Mouse (Mus musculus) cerebellum, postnatal 10 days (tissue): ENCODE measurements at regions not wholly inside any gene's neighbourhood (a gene's known extent, or its start where the extent isn't known, plus 50 kb on each side); places are given as distances from the start of the nearest gene placed in this dataset.
A peak's percentile ranks its signal among the peaks of the same experiment; 100 is the strongest.

Source experiments
- DNase-seq, 2 experiments: peaks; one replicate each; pipeline ENCODE4 v3.0.0; 2021; ENCODE audit warnings: mixed read lengths in 2 of 2

DNA sequence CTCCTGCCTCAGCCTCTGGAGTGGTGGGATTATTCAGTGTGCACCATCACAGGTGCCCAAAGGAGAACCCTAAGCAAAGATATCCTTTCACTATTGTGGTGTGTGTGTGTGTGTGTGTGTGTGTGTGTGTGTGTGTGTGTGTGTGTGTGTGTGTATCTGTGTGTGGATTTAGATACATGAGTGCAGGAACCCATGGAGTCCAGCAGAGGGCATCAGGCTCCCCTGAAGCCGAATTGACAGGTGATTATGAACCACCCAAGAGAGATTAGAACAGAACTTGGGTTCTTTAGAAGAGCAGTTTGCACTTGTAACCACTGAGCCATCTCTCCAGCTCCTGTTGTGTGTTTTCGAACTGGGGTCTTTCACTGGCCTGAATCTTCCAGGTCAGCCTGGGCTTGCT lies 310.1 kb upstream of the Tbx3 start:
- no peak for DNase-seq

DNA sequence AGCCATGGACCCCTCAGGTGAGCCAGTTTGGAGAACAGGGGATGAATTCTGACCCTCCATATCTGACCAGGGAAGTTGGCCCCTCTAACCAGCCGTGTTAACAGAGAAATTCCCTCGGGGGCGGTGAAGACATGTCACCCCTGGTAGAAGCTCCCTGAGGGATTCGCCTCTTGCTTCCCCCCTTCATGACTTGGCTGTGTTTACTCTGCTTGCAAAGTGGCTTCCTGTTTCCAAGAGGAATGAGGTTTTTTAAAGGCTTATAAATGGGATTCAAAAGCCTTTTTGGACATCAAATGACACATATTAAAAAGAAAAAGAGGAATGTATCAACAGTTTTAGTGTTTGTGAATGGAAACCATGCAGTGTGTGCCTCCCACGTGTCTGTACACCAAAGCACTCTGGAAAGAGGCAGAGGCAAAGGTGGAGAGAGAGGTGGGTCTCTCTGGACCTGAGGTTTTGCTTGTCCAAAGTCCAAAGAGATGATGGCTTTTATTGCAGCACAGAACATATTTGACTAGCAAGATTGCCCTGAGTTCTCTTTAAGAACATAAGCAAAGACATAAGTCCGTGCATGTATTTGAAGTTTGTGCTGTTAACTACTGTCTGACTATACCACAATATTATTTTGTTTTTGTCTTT lies 308.9 kb upstream of the Tbx3 start:
- DNase-seq: no peak

DNA sequence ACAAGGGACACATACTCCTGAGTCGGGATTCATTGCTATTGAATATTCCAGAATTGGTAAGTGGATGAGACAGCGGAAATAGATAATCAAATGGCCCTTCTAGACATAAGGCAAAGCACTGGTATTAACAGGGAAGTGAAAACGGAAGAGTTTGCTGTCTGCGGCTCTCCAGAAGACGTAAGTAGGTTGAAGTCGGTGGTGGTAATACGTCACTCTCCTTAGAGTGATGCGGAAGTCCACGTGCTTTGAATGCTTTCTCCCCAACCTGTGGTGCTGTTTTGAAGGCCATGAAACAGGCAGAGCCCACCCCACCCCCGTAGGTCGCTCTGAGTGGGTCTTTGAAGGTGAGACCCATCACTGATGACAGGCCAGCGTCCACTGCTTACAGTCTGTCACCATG lies 308.0 kb upstream of the Tbx3 start:
- no peak for DNase-seq

DNA sequence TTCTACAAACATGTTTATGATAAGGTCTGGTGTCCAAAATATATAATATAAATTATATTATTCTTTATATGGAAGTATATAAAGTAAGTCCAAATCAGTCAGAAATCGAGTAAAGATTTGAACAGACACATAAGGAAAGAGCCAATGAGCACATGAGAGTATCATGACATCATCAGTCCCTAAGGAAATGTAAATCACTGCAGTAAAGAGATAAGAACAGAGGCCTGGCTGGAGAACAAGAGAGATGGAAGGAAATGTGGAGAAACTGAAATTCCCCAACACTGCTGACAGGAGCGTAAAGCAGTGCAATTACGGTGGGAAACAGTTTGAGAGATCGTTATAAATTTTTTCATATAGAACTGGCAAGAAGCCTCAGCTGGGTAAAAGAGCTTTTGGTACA lies 306.2 kb upstream of the Tbx3 start:
- DNase-seq: no peak

DNA sequence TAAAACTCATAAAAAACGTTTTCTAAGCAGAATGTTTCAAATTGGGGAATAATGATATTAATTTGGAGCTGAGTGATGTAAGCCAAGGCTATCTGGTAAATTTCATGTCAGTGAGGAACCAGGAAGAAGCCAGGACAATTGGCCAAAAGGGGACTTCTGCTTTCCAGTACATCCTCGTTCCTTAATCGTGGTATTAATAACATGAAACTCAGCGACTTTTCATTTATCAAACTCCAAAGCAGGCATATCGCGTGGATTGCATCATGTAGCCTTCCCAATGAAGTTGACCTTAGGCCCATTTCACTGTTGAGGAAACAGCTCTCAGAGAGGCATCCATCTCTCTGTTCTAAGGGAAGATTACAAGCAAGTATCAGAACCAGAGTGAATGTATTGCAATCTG lies 305.3 kb upstream of the Tbx3 start:
- no peak for DNase-seq

DNA sequence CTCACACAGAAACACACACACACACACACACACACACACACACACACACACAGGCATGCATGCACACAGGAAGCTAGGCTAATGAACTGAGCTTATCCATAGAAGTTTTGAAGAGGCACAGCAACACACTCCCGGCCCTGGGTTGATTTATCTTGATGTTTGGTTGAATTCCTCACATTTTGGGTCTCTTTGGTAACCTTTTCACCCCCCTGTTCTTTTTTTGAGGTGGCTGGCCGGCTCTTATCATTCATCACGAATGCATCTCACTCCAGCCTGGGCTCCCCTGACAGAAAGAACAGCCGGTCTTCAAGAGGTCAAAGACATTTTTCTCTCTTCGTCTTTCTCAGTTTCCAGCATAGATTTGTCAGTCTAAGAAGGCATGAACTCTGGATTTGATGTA lies 304.2 kb upstream of the Tbx3 start:
- no peak for DNase-seq

DNA sequence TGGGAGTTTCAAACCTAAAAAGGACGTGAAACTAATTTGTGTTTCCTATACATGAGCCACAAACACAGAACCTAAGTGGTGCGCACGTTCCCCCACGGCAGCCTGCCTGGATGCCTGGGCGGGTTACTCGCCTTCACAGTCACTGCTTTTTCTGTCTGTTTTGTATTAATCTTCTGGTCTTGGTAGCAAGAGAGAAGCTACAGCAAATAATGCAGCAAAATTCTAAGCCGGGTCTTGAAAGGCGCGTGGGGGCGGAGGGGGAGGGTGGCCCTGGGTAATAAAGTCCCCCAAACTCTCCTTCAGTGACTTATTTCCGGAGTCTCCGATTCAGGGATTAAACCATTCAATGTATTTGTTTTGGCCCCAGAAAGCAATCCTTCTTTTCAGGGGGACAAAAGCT lies 300.0 kb upstream of the Tbx3 start:
- DNase-seq: no peak

DNA sequence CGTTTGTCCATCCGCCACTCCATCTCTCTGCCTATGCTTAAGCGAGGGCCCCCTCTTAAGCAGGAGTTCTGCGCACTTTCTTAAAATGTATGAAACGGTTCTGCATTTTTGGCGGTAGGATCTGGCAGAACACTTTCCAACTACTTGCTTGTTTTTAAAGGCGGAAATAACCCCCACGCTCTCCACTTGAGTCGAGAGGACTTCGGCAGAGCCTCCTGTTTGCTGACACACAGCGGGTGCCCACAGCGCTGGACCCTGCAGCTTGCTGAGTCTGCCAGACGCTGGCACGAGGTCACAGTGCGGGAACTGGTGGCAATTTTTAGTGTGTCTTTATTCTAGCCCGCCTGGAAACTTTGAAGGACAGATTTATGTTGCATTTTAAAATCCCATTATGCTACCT lies 299.5 kb upstream of the Tbx3 start:
- peak; percentile 45 to 69 for DNase-seq

DNA sequence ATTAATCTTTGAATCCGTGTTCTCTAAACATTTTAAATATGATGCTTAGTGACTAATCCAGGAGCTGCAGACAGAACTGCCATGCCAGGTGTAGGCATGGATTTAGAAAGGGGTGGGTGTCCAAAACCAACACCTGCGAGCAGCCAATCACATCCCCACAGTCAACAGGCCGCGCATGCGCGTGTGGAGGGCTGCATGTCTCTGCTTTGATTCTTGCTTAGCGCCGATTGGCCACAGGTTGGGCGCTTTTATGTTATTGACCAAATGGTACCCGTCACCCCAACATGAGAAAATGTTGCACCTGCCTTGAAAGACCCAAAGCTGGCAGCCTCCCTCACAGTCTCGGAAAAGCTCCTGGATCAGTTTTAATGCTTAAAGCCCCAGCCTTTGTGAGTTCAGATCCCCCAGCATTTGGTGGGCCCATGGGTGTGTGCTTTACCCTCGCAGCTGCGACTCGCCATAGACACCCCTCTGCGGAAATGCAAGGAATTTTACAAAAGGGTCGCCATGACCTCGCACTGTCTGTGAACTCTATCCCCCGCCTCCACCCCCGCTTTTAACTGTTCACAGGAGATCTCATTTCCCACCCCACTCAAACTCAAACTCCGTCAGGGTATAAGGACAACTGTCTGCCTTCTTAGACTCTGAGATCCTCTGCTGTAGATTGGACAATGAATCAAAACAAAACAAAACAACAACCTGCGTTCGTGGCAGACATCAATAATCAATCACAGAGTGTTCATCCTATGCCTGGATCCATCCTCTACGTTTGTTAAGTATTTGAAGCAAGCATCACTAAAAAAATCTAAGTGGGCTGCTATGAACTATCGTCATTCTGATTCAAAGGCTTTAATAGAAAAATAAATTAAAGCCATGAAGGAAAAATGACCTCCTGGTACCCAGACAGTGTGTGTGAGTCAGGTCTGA lies 296.4 kb upstream of the Tbx3 start:
- no peak for DNase-seq

DNA sequence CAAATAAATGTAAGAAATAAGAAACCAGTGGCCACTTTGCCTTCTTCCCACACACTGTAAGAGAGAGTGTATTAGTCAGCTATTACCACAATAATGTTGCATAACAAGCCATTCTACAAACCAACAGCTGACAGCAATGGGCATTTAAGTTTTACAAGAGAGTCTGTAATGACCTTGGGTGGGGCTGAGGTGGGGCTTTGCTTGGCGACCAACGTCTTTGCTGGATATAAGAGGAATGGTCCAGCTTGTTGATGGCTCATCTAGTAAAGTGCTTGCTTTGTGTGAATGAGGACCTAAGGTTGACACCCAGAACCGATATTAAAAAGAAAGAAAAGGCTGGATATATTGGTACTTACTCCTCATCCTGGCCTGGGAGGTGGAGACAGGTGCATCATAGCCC lies 295.6 kb upstream of the Tbx3 start:
- DNase-seq: no peak

DNA sequence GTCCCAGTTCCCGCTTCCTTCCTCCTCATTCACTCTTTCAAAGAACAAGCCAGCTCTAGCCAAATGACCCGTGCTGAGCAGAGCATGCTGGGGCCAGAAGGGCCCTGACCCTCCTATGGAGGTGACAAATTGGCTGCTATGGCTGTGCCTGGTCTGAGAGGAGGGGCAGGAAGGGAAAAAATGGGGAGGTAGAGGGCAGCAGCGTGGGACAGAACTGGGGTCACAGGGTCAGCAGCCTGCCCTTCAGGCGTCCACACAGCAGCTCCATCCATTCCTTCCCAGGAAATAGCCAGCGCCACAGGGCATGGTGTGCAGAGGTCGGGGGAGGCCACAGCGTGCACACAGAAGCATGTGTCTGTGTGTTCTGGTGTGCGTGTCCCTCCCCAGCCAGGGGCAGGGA lies 292.2 kb upstream of the Tbx3 start:
- DNase-seq: no peak

DNA sequence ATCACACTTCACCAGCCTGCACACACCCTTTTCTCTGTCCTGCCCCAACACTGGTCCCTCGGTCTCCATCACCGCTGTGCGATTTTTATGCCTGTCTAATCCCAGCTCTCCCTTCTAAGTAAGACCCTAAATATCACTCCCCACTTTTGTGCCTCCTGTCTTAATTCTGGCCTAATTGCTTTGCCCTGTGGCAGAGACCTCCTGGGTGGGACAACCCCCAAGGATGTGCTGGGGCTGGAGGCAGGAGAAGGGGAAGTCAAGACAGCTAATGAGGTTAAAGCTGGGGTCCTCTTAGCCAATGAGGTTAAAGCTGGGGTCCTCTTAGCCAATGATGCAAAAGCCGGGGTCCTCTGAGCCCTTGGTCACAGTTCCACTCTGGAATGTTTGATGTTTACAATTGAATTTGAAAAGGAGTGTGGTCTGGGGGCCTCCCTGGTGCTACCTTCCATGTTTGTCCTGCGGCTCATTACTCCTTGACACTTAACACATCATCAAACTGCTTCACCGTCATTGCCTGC lies 290.5 kb upstream of the Tbx3 start:
- no peak for DNase-seq

DNA sequence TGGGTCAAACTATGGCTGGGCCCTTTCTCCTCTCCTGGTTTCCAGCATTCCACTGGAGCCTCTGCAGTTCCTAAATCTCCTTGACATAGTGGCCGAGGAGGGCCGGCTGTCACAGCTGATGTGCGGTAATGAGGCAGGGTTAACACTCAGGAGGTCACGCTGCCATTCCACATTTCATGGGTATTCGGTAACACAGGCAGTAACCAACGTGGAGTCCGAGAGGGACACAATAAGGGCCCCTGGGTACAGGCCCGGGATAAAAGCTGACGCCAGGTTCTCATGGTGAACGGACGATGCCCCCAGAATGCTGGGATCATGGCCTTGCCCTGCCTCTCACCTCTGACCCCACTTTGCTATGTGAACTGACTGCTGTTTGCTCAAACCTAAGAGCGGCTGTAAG lies 289.0 kb upstream of the Tbx3 start:
- DNase-seq: no peak

DNA sequence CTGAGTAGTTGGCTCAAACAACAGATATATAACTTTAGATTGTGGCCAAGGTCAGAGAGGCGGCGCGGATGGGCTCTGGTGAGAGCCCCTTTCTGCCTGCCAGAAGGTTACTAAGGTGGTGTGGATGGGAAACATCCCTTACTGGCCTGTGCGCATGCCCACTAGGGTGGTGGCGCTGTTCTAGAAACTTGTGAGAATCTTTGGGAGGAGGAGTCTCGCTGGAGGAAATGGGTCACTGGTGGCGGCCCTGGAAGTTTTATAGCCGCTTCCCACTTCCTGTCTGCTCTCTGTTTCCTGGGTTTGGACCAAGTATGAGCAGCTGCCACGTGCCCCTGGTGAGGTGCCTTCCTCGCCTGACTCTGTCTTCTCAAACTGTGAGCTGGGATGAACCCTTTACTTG lies 285.0 kb upstream of the Tbx3 start:
- no peak for DNase-seq

DNA sequence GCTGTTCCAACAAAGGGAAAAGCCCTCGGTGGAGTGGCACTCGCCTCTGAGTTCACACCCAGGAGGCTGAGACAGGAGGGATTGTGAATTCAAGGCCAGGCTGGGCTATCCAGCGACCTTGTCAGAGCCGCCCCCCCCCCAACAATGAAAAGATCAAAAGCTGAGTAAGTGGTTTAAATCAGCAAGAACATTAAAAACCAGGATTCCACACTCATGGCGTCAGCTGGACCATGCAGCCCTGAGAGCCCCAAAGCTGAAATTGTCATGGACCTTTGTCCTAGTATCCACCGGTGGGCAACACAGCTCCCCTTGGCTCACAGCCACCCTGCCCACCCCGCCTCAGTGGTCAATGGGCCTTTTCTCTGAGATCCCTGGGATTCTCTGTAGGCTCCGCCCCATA lies 283.6 kb upstream of the Tbx3 start:
- DNase-seq: peak in 1 of 2 experiments; percentile 21

DNA sequence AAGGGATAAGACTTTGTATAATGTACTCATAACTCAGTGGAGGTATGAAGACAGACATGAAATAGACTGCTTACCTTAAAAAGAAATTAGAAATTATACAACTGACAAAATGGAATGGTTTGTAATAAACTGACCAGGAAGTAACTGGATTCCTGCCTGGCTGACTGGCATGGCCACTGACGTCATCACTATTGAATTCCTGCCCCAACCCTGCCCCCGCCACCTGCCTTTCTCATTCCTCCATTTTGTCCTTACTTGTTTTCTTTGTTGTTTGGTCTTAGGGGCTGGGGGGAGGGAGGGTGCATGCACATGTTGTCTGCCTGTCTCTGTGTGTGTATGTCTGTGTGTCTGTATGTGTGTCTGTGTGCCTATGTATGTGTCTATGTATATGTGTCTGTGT lies 283.2 kb upstream of the Tbx3 start:
- DNase-seq: peak; percentile 29 to 39

DNA sequence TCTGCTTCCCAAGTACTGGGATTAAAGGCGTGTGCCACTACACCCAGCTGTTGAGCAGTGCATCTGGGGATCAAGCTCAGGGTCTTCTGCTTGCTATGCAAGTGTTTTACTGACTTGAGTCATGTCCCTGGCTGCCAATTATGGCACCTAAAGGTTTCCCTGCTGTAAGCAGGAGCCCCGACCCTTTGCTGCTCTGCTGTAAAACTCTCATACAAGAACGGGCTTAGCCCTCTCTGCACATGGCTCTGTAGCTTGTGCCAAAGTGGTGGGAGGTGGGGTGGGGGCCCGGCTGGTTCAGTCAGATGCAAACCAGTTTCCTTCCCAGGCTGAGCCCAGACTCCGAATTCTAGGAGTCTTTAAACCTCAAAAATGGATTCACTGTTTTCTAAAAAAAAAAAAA lies 281.6 kb upstream of the Tbx3 start:
- peak; percentile 37 to 64 for DNase-seq

DNA sequence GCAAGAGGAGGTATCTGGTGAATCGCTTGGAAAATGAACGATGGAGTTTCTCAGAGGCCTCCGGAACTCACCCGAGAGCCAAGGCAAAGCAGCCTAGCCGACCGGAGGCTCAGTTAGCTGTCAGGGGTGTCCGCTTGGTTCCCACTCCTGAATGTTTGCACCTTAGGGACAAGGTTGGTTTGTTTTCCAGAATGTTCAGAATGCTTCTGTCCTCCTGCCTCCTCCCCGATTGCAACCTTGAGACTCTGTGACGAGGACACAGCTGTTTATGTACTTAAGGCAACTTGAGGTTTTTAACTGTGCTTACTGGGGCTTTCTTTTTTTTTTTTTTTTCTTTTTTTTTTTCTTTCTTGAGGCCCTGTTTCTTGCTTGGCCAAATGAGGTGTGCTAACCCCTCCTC lies 281.1 kb upstream of the Tbx3 start:
- peak; percentile 25 to 42 for DNase-seq

DNA sequence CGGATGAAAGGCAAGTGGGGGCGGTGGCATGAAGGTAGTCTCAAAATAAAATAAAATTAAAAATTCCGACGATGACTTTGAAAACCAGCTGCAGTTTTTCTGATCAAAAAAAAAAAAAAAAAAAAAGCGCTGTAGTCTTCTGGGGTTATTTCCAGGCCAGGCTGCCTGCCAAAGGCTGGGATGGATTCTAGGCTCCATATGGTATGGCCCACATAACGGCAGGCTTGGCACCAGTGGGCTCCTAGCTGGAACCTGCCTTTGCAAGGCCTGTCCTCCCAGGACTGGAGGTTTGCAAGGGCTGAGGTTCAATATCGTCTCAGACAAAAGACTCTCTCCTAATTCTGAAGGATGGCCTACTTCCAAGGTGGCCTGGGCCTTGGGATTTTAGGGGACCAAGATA lies 280.6 kb upstream of the Tbx3 start:
- peak; percentile 89 to 95 for DNase-seq

DNA sequence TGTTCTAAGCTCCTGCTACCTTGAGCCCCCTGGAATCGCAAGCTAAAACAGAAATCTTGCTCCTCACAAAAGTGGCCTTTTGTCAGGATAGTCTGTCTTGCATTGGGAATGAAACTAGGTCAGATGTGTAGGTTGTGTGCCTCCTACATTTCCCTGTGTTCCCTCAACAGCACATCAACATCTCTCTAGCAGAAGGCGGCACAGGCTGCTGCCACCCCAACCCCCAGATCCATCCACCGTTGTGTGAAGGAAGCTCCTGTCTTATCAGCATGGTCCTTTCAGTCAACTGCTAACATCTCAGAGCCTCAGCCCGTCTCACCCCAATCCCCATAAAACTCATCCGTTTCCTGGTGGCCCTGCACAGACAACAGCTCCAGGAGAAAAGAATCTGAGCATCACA lies 272.0 kb upstream of the Tbx3 start:
- DNase-seq: no peak

DNA sequence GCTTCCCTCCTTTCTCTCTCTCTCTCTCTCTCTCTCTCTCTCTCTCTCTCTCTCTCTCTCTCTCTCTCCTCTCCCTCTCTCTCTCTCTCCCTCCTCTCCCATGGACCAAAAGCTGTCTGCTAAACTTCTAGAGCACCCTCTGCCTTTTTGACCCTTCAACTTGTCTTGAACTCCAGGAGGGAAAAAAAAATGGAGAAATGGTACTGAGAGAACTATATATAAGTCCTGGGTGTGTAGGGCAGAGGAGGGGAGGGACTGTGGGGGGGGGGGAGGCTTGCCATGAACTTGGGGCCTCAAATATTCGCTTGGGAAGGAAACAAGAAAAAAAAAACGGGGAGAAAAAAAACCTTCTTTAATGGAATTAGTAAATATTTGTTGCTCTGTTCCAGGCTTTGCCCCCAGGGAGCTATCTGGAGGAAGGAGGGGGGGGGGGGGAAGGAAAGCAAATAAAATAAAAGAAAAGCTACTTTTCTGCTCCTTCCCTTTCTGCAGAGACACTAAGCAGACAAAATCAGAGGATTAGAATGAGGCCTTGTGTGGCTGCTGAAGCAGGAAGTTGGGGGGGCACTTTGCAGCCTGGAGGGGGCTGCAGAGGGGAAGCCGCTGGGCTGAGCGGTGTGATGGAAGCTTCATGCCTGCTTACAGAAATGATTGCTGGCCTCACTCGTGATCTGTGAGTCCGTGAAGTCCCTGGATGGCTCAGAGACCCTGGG lies 270.1 kb upstream of the Tbx3 start:
- DNase-seq: no peak

DNA sequence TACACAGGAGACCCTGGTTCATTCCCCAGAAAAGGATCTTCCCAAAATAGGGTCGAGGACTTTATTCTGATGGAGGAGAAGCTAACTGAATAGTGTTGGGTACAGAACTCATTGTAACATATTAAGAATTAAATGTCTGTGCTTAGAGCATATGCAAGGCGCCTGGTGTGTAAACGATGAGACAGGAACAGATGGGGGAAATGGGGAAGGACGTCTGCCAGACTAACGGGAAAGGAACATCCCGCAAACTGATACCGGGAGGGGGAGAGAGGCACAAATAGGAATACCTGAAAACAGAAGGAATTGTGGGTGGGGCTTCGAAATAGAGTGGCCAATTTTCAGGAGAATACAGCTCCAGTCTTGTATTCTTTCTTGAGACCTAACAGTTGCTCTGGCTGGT lies 268.6 kb upstream of the Tbx3 start:
- no peak for DNase-seq

DNA sequence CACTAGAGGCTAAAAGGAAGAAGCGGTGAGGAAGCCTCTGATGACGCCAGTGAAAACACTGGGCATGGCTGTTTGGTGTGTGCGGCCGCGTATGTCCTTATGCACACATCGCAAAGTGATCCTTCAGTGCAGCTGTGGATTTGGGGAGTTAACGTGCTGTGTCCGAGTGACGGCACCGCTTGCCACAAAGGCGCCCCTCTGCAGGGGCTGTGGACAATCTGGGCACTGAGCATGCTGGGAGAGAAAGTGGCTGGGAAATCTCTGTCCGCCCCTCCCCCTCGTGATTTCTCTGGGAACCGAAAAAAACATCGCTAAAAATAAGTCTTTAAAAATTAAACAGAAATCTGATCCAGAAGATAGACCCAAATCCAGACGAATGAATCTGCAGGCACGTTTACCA lies 267.8 kb upstream of the Tbx3 start:
- DNase-seq: no peak

DNA sequence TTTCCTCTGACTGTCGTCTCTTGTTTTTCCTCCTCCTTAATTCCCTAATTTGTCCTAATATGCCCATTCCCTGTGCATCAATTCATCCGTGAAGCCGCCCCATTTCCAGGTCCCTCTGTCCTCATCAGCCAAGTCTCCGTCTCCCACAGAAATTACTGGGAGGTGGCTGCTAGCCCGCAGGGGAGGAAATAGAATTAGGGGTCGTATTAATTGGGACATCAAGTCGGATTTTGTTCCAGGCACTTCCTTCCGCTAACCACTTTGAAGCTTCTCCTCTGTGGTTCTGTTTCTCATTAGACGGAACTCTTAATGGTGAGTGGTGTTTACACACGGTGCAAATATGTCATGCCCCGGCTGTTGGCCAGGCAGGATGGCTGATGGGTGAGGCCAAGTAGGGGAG lies 259.5 kb upstream of the Tbx3 start:
- no peak for DNase-seq
